Mouse (Mus musculus): ENCODE results near the gene Twsg1. TPM values are rescaled to one million over a fixed set of nuclear protein-coding genes. Genes with fewer than 3 reads are reported as not detected.
"Not testable (repeated sequence)": the region's sequence is repeated elsewhere in the genome, so short reads cannot be mapped to it uniquely, and the experiment has no call there.

Gene Twsg1
- 96.2 and 101 TPM in 2 replicates for polyA plus RNA-seq (2014; fragmentation: Nextera tagmentation; extraction: Ambion mirVana)

- Histone ChIP-seq H3K27me3 (ENCODE audit: control insufficient read depth, insufficient read depth, low read length) (no peaks in the 10 kb centered on the region), H3K27ac (ENCODE audit: low read depth, low read length) (peak within 1 kb of the TSS; percentile 79), H3K4me3 (ENCODE audit: low read depth, low read length) (peak within 1 kb of the TSS; percentile 86), H3K9me3 (ENCODE audit: control insufficient read depth, low read length) (no peaks in the 10 kb centered on the region), H3K4me2 (ENCODE audit: low read depth) (peak within 1 kb of the TSS; percentile 62), H3K4me1 (ENCODE audit: control insufficient read depth, insufficient read depth, low read length) (no peaks in the 10 kb centered on the region; the same call in 1 of the 2 replicates), H3K9ac (ENCODE audit: low read length) (peak within 1 kb of the TSS; percentile 97), H3K36me3 (ENCODE audit: control insufficient read depth, insufficient read depth, low read length) (peaks cover 4% of the 10 kb centered on the region; the same call in 1 of the 2 replicates)
- WGBS, result under 1% methylated on average over 69 of the region's 87 CpGs
- ATAC-seq (ENCODE audit: insufficient read depth, low FRiP score, low TSS enrichment) (peak; percentile 97), DNase-seq (ENCODE audit: low spot score) (peak; percentile 91)
Observed at GRCm38 (mm10) chr17:65950622-65951404, at the start of gene Twsg1. Twsg1 (minus strand) TSS chr17:65951226.

- no peak for DNase-seq (ENCODE audit: low spot score)
- no peaks in the 10 kb centered on the region for H3K4me1 ChIP-seq (ENCODE audit: control insufficient read depth, insufficient read depth, low read length)
- no peak for ATAC-seq (ENCODE audit: insufficient read depth, low FRiP score, low TSS enrichment)
- H3K9ac ChIP-seq (ENCODE audit: low read length), result no peak overlapping the region
- no peaks in the 10 kb centered on the region for H3K27me3 ChIP-seq (ENCODE audit: control insufficient read depth, insufficient read depth, low read length)
- no peaks in the 10 kb centered on the region for H3K9me3 ChIP-seq (ENCODE audit: control insufficient read depth, low read length)
- 93% methylated on average over 3 of the region's 3 CpGs for WGBS
- H3K4me2 ChIP-seq (ENCODE audit: low read depth), result no peak overlapping the region
- no peak overlapping the region for H3K27ac ChIP-seq (ENCODE audit: low read depth, low read length)
- H3K36me3 ChIP-seq (ENCODE audit: control insufficient read depth, insufficient read depth, low read length), result no peaks in the 10 kb centered on the region
- H3K4me3 ChIP-seq (ENCODE audit: low read depth, low read length), result no peak overlapping the region
Observed at GRCm38 (mm10) chr17:65988151-65988820, 37.3 kb upstream of the Twsg1 start.

GRCm38 (mm10) chr17:65976720-65977119 is 25.7 kb upstream of the Twsg1 start:
- H3K9ac ChIP-seq (ENCODE audit: low read length); H3K36me3 ChIP-seq (ENCODE audit: control insufficient read depth, insufficient read depth, low read length); H3K4me3 ChIP-seq (ENCODE audit: low read depth, low read length); H3K27me3 ChIP-seq (ENCODE audit: control insufficient read depth, insufficient read depth, low read length); H3K27ac ChIP-seq (ENCODE audit: low read depth, low read length); H3K4me2 ChIP-seq (ENCODE audit: low read depth); DNase-seq (ENCODE audit: low spot score); H3K9me3 ChIP-seq (ENCODE audit: control insufficient read depth, low read length); H3K4me1 ChIP-seq (ENCODE audit: control insufficient read depth, insufficient read depth, low read length); ATAC-seq (ENCODE audit: insufficient read depth, low FRiP score, low TSS enrichment): not testable (repeated sequence)

- DNase-seq (ENCODE audit: low spot score) (no peak), ATAC-seq (ENCODE audit: insufficient read depth, low FRiP score, low TSS enrichment) (no peak)
- Histone ChIP-seq H3K4me1 (ENCODE audit: control insufficient read depth, insufficient read depth, low read length) (no peaks in the 10 kb centered on the region), H3K27ac (ENCODE audit: low read depth, low read length) (no peak overlapping the region), H3K4me2 (ENCODE audit: low read depth) (no peak overlapping the region), H3K27me3 (ENCODE audit: control insufficient read depth, insufficient read depth, low read length) (no peaks in the 10 kb centered on the region), H3K4me3 (ENCODE audit: low read depth, low read length) (no peak overlapping the region), H3K9me3 (ENCODE audit: control insufficient read depth, low read length) (no peaks in the 10 kb centered on the region), H3K9ac (ENCODE audit: low read length) (no peak overlapping the region), H3K36me3 (ENCODE audit: control insufficient read depth, insufficient read depth, low read length) (no peaks in the 10 kb centered on the region)
- 69% methylated on average over 11 of the region's 11 CpGs for WGBS
Observed at GRCm38 (mm10) chr17:65967751-65968150, 16.7 kb upstream of the Twsg1 start.

- H3K4me1 ChIP-seq (ENCODE audit: control insufficient read depth, insufficient read depth, low read length), result no peaks in the 10 kb centered on the region
- no peak overlapping the region for H3K9ac ChIP-seq (ENCODE audit: low read length)
- H3K36me3 ChIP-seq (ENCODE audit: control insufficient read depth, insufficient read depth, low read length), result no peaks in the 10 kb centered on the region
- no peak overlapping the region for H3K27ac ChIP-seq (ENCODE audit: low read depth, low read length)
- WGBS, result 94% methylated on average over 2 of the region's 2 CpGs
- no peaks in the 10 kb centered on the region for H3K27me3 ChIP-seq (ENCODE audit: control insufficient read depth, insufficient read depth, low read length)
- no peak overlapping the region for H3K4me3 ChIP-seq (ENCODE audit: low read depth, low read length)
- ATAC-seq (ENCODE audit: insufficient read depth, low FRiP score, low TSS enrichment), result no peak
- no peak overlapping the region for H3K4me2 ChIP-seq (ENCODE audit: low read depth)
- no peaks in the 10 kb centered on the region for H3K9me3 ChIP-seq (ENCODE audit: control insufficient read depth, low read length)
- no peak for DNase-seq (ENCODE audit: low spot score)
Observed at GRCm38 (mm10) chr17:65962263-65962662, 11.2 kb upstream of the Twsg1 start.

- 92% methylated on average over 2 of the region's 2 CpGs for WGBS
Observed at GRCm38 (mm10) chr17:65961606-65962136, 10.6 kb upstream of the Twsg1 start.

GRCm38 (mm10) chr17:65959011-65959410 is 8.0 kb upstream of the Twsg1 start:
- Histone ChIP-seq H3K27me3 (ENCODE audit: control insufficient read depth, insufficient read depth, low read length) (no peaks in the 10 kb centered on the region), H3K36me3 (ENCODE audit: control insufficient read depth, insufficient read depth, low read length) (no peaks in the 10 kb centered on the region), H3K4me3 (ENCODE audit: low read depth, low read length) (no peak overlapping the region), H3K4me2 (ENCODE audit: low read depth) (no peak overlapping the region), H3K27ac (ENCODE audit: low read depth, low read length) (no peak overlapping the region), H3K9ac (ENCODE audit: low read length) (no peak overlapping the region), H3K9me3 (ENCODE audit: control insufficient read depth, low read length) (no peaks in the 10 kb centered on the region), H3K4me1 (ENCODE audit: control insufficient read depth, insufficient read depth, low read length) (no peaks in the 10 kb centered on the region)
- ATAC-seq (ENCODE audit: insufficient read depth, low FRiP score, low TSS enrichment) (no peak), DNase-seq (ENCODE audit: low spot score) (no peak)
- 56% methylated on average over 3 of the region's 3 CpGs for WGBS

More at GRCm38 (mm10) chr17:65961606-65962136, 10.6 kb upstream of the Twsg1 start:
- no peak overlapping the region for H3K4me3 ChIP-seq (ENCODE audit: low read depth, low read length)
- no peak overlapping the region for H3K4me2 ChIP-seq (ENCODE audit: low read depth)
- H3K27me3 ChIP-seq (ENCODE audit: control insufficient read depth, insufficient read depth, low read length), result no peaks in the 10 kb centered on the region
- H3K36me3 ChIP-seq (ENCODE audit: control insufficient read depth, insufficient read depth, low read length), result no peaks in the 10 kb centered on the region
- H3K9me3 ChIP-seq (ENCODE audit: control insufficient read depth, low read length), result no peaks in the 10 kb centered on the region
- H3K9ac ChIP-seq (ENCODE audit: low read length), result no peak overlapping the region
- no peak overlapping the region for H3K27ac ChIP-seq (ENCODE audit: low read depth, low read length)
- no peak for ATAC-seq (ENCODE audit: insufficient read depth, low FRiP score, low TSS enrichment)
- no peaks in the 10 kb centered on the region for H3K4me1 ChIP-seq (ENCODE audit: control insufficient read depth, insufficient read depth, low read length)
- no peak for DNase-seq (ENCODE audit: low spot score)

- no peak overlapping the region for H3K4me3 ChIP-seq (ENCODE audit: low read depth, low read length)
- 84% methylated on average over 1 of the region's 1 CpGs for whole genome bisulfite sequencing
Observed at GRCm38 (mm10) chr17:65958366-65958765, 7.3 kb upstream of the Twsg1 start.

More at GRCm38 (mm10) chr17:65958366-65958765, 7.3 kb upstream of the Twsg1 start:
- Histone ChIP-seq H3K4me1 (ENCODE audit: control insufficient read depth, insufficient read depth, low read length) (no peaks in the 10 kb centered on the region), H3K27me3 (ENCODE audit: control insufficient read depth, insufficient read depth, low read length) (no peaks in the 10 kb centered on the region), H3K9ac (ENCODE audit: low read length) (no peak overlapping the region), H3K4me2 (ENCODE audit: low read depth) (no peak overlapping the region), H3K27ac (ENCODE audit: low read depth, low read length) (no peak overlapping the region), H3K9me3 (ENCODE audit: control insufficient read depth, low read length) (no peaks in the 10 kb centered on the region), H3K36me3 (ENCODE audit: control insufficient read depth, insufficient read depth, low read length) (no peaks in the 10 kb centered on the region)
- ATAC-seq (ENCODE audit: insufficient read depth, low FRiP score, low TSS enrichment) (no peak), DNase-seq (ENCODE audit: low spot score) (no peak)

Measured in neural tube, embryonic 11.5 days (tissue).